Mouse (Mus musculus): ENCODE measurements around the gene Tesc. TPM values are rescaled to one million over a fixed set of nuclear protein-coding genes. Genes with fewer than 3 reads are reported as not detected.

The Tesc gene
- polyA plus RNA-seq, 1 experiment from 2014 or later: 12.1 TPM

DNA sequence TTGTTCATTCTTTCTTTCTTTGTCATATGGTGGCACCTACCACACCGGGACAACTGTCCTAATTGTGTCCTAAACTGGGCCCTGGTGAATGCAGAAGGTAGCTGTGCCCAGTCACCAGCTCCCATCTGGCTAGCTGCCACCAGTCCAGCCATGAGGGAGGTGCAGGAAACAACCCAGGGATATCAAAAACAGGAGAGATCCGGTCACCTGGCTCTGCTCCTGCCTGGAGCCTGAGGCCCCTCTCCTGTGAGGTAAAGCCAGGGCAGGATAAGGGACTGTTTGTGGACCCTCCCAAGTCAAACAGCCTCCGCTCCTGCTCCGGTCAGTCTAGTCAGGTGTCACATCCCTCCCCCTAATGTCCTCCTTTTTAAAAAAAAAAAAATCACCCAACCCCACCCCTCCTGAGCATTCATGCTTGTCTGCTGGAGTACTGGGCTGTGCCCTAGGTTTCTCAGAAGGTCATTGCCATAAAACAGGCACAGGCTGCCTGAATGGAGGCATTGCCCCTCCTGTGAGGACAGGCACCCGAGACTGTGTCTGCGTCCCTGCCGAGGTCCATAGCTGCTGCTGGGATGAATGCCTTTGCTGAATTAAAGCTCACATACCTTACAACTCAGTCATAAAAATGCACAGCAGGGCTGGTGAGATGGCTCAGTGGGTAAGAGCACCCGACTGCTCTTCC, 24.6 kb downstream of the Tesc start:
- Histone ChIP-seq H3K4me2 (ENCODE audit: low read depth, low read length) (no peak overlapping the region), H3K4me3 (ENCODE audit: low read depth, low read length) (no peak overlapping the region), H3K27me3 (replicated peaks; ENCODE audit: control insufficient read depth, insufficient read depth, low read length) (no peaks in the 10 kb centered on the region), H3K9ac (ENCODE audit: low read depth, low read length) (no peak overlapping the region), H3K27ac (replicated peaks; ENCODE audit: low read depth, low read length) (no peak overlapping the region), H3K9me3 (ENCODE audit: control insufficient read depth, low read length) (no peaks in the 10 kb centered on the region), H3K4me1 (ENCODE audit: control insufficient read depth, insufficient read depth, low read length) (no peaks in the 10 kb centered on the region), H3K36me3 (ENCODE audit: control insufficient read depth, insufficient read depth, low read length) (no peaks in the 10 kb centered on the region)
- WGBS: 78% methylated on average over 8 of the region's 8 CpGs
- DNase-seq (ENCODE audit: low spot score) (no peak), ATAC-seq (ENCODE audit: low read depth) (no peak)

- DNase-seq (ENCODE audit: low spot score) (no peak), ATAC-seq (ENCODE audit: low read depth) (no peak)
- H3K4me2 ChIP-seq (ENCODE audit: low read depth, low read length): no peak overlapping the region
- H3K9me3 ChIP-seq (ENCODE audit: control insufficient read depth, low read length): no peaks in the 10 kb centered on the region
- H3K4me1 ChIP-seq (ENCODE audit: control insufficient read depth, insufficient read depth, low read length): no peaks in the 10 kb centered on the region
- H3K36me3 ChIP-seq (ENCODE audit: control insufficient read depth, insufficient read depth, low read length): no peaks in the 10 kb centered on the region
- WGBS: 91% methylated on average over 2 of the region's 2 CpGs
- no peak overlapping the region for H3K4me3 ChIP-seq (ENCODE audit: low read depth, low read length)
- no peaks in the 10 kb centered on the region for H3K27me3 ChIP-seq (replicated peaks; ENCODE audit: control insufficient read depth, insufficient read depth, low read length)
- no peak overlapping the region for H3K9ac ChIP-seq (ENCODE audit: low read depth, low read length)
- H3K27ac ChIP-seq (replicated peaks; ENCODE audit: low read depth, low read length): no peak overlapping the region
Measured at GRCm38 (mm10) chr5:118053205-118053604, 25.7 kb downstream of the Tesc start.

DNA sequence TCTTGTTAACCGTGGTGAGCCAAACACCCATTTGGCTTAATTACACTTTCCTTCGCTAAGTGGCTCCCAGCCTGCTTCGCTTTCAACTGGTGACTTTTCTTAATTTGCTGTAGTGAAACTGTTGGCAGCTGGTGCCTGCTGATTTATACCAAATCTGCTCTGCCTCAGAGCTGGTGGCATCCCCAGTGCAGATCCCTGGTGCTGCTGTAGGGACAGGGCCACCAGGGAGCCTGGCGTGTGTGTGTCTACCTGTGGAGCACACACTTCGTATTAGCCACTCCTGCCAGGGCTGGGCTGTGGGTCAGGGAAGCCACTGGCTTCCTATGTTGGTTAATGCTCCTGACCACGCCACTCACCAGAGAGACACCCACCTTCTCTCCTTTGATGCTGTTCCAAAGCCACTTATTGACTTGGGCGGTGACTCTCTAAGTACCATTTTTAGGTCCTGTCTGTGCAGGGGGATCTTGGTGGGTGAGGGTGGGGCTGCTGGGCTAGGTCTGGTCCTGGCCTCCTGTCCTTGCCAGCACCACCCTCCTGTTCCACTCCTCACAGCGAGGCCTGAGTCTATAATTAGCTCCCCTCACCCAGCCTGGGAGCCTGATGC, 30.1 kb downstream of the Tesc start:
- no peaks in the 10 kb centered on the region for H3K27me3 ChIP-seq (replicated peaks; ENCODE audit: control insufficient read depth, insufficient read depth, low read length)
- 37% methylated on average over 8 of the region's 8 CpGs for WGBS
- no peaks in the 10 kb centered on the region for H3K9me3 ChIP-seq (ENCODE audit: control insufficient read depth, low read length)
- H3K36me3 ChIP-seq (ENCODE audit: control insufficient read depth, insufficient read depth, low read length): no peaks in the 10 kb centered on the region
- peak; percentile 16; the same call in 1 of the 2 replicates for ATAC-seq (ENCODE audit: low read depth)
- H3K9ac ChIP-seq (ENCODE audit: low read depth, low read length): no peak overlapping the region
- H3K4me3 ChIP-seq (ENCODE audit: low read depth, low read length): no peak overlapping the region
- H3K27ac ChIP-seq (replicated peaks; ENCODE audit: low read depth, low read length): no peak overlapping the region
- no peak for DNase-seq (ENCODE audit: low spot score)
- H3K4me1 ChIP-seq (ENCODE audit: control insufficient read depth, insufficient read depth, low read length): no peaks in the 10 kb centered on the region
- no peak overlapping the region for H3K4me2 ChIP-seq (ENCODE audit: low read depth, low read length)

- no peaks in the 10 kb centered on the region for H3K4me1 ChIP-seq (ENCODE audit: control insufficient read depth, insufficient read depth, low read length)
- H3K36me3 ChIP-seq (ENCODE audit: control insufficient read depth, insufficient read depth, low read length): no peaks in the 10 kb centered on the region
- DNase-seq (ENCODE audit: low spot score) (no peak), ATAC-seq (ENCODE audit: low read depth) (no peak)
- 90% methylated on average over 10 of the region's 10 CpGs for WGBS
- no peaks in the 10 kb centered on the region for H3K27me3 ChIP-seq (replicated peaks; ENCODE audit: control insufficient read depth, insufficient read depth, low read length)
- H3K4me2 ChIP-seq (ENCODE audit: low read depth, low read length): no peak overlapping the region
- H3K9ac ChIP-seq (ENCODE audit: low read depth, low read length): no peak overlapping the region
- H3K27ac ChIP-seq (replicated peaks; ENCODE audit: low read depth, low read length): no peak overlapping the region
- H3K9me3 ChIP-seq (ENCODE audit: control insufficient read depth, low read length): no peaks in the 10 kb centered on the region
- no peak overlapping the region for H3K4me3 ChIP-seq (ENCODE audit: low read depth, low read length)
Measured at GRCm38 (mm10) chr5:118058858-118059257, 31.3 kb downstream of the Tesc start.

- no peaks in the 10 kb centered on the region for H3K4me1 ChIP-seq (ENCODE audit: control insufficient read depth, insufficient read depth, low read length)
Measured at GRCm38 (mm10) chr5:118059646-118060045, 32.1 kb downstream of the Tesc start.

DNA sequence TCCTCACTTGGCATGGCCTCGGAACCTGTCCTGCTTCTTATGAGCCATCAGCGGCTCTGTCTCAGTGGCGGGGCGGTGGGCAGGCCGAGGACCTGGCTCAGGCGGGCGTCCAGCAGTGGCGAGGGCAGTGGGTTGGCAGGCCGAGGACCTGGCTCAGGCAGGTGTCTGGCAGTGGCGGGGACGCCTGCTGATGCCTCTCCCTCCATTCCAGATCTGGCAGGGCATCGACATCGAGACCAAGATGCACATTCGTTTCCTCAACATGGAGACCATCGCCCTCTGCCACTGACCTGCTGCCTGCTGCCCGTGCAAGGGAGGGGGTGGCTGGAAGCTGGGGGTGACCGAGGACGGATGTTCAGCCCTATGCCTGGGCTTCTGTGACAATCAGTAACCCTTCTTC, 33.8 kb downstream of the Tesc start:
- Histone ChIP-seq H3K4me3 (ENCODE audit: low read depth, low read length) (no peak overlapping the region), H3K9me3 (ENCODE audit: control insufficient read depth, low read length) (no peaks in the 10 kb centered on the region), H3K4me1 (ENCODE audit: control insufficient read depth, insufficient read depth, low read length) (no peaks in the 10 kb centered on the region), H3K4me2 (ENCODE audit: low read depth, low read length) (no peak overlapping the region), H3K9ac (ENCODE audit: low read depth, low read length) (no peak overlapping the region), H3K36me3 (ENCODE audit: control insufficient read depth, insufficient read depth, low read length) (peaks cover 13% of the 10 kb centered on the region), H3K27ac (replicated peaks; ENCODE audit: low read depth, low read length) (no peak overlapping the region), H3K27me3 (replicated peaks; ENCODE audit: control insufficient read depth, insufficient read depth, low read length) (no peaks in the 10 kb centered on the region)
- DNase-seq (ENCODE audit: low spot score) (no peak), ATAC-seq (ENCODE audit: low read depth) (no peak)
- 97% methylated on average over 17 of the region's 18 CpGs for WGBS

More at GRCm38 (mm10) chr5:118059646-118060045, 32.1 kb downstream of the Tesc start:
- no peaks in the 10 kb centered on the region for H3K9me3 ChIP-seq (ENCODE audit: control insufficient read depth, low read length)
- WGBS: 81% methylated on average over 9 of the region's 9 CpGs
- no peaks in the 10 kb centered on the region for H3K27me3 ChIP-seq (replicated peaks; ENCODE audit: control insufficient read depth, insufficient read depth, low read length)
- DNase-seq (ENCODE audit: low spot score): no peak
- ATAC-seq (ENCODE audit: low read depth): no peak
- H3K27ac ChIP-seq (replicated peaks; ENCODE audit: low read depth, low read length): no peak overlapping the region
- no peaks in the 10 kb centered on the region for H3K36me3 ChIP-seq (ENCODE audit: control insufficient read depth, insufficient read depth, low read length)
- H3K4me3 ChIP-seq (ENCODE audit: low read depth, low read length): no peak overlapping the region
- H3K4me2 ChIP-seq (ENCODE audit: low read depth, low read length): no peak overlapping the region
- H3K9ac ChIP-seq (ENCODE audit: low read depth, low read length): no peak overlapping the region

DNA sequence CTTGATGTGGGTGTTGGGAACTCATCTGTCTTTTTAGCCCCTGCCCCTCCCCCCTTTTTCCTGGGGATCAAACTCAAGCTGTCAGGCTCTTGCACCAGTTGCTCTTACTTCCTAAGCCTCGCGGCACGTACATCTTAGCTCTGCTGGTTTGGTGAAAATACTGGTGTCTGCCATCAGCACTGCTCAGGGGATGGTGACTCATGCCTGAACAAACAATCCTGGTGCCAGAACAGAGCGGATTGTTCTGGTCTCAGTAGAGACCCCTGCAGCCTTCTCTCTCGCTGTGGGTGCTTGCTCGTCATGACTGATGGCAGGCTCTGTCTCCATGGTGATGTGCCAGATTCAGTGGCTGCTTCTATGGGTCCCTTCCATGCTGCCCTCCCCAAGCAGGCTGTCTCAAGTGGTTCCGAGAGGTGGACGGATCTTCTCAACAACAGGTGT, 35.7 kb downstream of the Tesc start:
- no peak overlapping the region for H3K9ac ChIP-seq (ENCODE audit: low read depth, low read length)
- no peaks in the 10 kb centered on the region for H3K27me3 ChIP-seq (replicated peaks; ENCODE audit: control insufficient read depth, insufficient read depth, low read length)
- ATAC-seq (ENCODE audit: low read depth) (no peak), DNase-seq (ENCODE audit: low spot score) (no peak)
- H3K36me3 ChIP-seq (ENCODE audit: control insufficient read depth, insufficient read depth, low read length): peaks cover 29% of the 10 kb centered on the region
- no peak overlapping the region for H3K4me3 ChIP-seq (ENCODE audit: low read depth, low read length)
- H3K27ac ChIP-seq (replicated peaks; ENCODE audit: low read depth, low read length): no peak overlapping the region
- 70% methylated on average over 8 of the region's 8 CpGs for WGBS
- no peaks in the 10 kb centered on the region for H3K4me1 ChIP-seq (ENCODE audit: control insufficient read depth, insufficient read depth, low read length)
- H3K9me3 ChIP-seq (ENCODE audit: control insufficient read depth, low read length): no peaks in the 10 kb centered on the region
- no peak overlapping the region for H3K4me2 ChIP-seq (ENCODE audit: low read depth, low read length)

DNA sequence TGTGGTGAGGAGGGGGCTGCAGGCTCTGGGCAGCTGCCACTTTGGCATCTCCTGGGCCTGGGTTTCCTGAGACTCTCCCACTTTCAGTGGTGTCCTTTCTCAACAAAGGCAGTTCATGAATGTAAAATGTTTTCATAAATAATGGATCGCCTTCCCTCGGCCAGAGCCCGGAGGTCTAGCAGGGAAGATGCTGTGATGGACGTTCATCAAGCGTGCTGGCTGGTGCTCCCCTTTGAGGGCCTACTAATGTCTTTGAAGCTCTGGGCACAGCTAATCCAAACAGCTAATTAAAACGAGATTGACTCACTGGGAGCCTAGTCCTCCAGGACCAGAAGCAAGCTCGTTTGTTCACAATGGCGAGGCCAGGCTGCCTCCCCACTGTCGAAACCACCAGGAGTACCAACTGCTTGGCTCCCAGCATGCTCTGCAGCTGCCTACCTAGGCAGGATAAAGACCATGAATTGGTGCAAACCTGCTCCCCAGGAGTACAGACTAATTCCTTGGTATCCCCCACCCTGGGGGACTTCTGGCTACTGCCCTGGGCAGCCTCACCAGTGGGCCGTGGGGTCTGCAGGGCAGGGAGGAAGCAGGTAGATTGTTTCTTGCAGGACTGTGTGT, 36.9 kb downstream of the Tesc start:
- WGBS: 54% methylated on average over 10 of the region's 10 CpGs
- H3K27ac ChIP-seq (replicated peaks; ENCODE audit: low read depth, low read length): no peak overlapping the region
- H3K27me3 ChIP-seq (replicated peaks; ENCODE audit: control insufficient read depth, insufficient read depth, low read length): no peaks in the 10 kb centered on the region
- H3K4me1 ChIP-seq (ENCODE audit: control insufficient read depth, insufficient read depth, low read length): no peaks in the 10 kb centered on the region
- no peaks in the 10 kb centered on the region for H3K9me3 ChIP-seq (ENCODE audit: control insufficient read depth, low read length)
- H3K4me2 ChIP-seq (ENCODE audit: low read depth, low read length): no peak overlapping the region
- H3K36me3 ChIP-seq (ENCODE audit: control insufficient read depth, insufficient read depth, low read length): peaks cover 35% of the 10 kb centered on the region
- no peak overlapping the region for H3K4me3 ChIP-seq (ENCODE audit: low read depth, low read length)
- no peak overlapping the region for H3K9ac ChIP-seq (ENCODE audit: low read depth, low read length)
- ATAC-seq (ENCODE audit: low read depth) (no peak), DNase-seq (ENCODE audit: low spot score) (no peak)

All from embryonic facial prominence, embryonic 14.5 days (tissue).